Mouse (Mus musculus) intestine, embryonic 16.5 days (tissue): ENCODE data around the gene Tbc1d8b. TPM values are rescaled to one million over a fixed set of nuclear protein-coding genes. Genes with fewer than 3 reads are reported as not detected.
A peak's percentile ranks its signal among the peaks of the same experiment; 100 is the strongest.
"Not testable (repeated sequence)": the region's sequence is repeated elsewhere in the genome, so short reads cannot be mapped to it uniquely, and the experiment has no call there.

ENCODE experiments used
- ATAC-seq: fragments of 200-750 bp; cut with Nextera tagmentation; 2 replicates; pipeline ENCODE4 v1.8.0; 2017; ENCODE audit warnings: moderate TSS enrichment, moderate library complexity
- H3K27ac ChIP-seq: fragments of 300-500 bp; sonication (generic); 2 replicates; pipeline ENCODE4 v1.5.1; 2014; ENCODE audit warnings: mild to moderate bottlenecking, low read length
- H3K27me3 ChIP-seq: fragments of 300-500 bp; sonication (generic); replicated peaks from 2 replicates; pipeline ENCODE4 v1.6.1; 2014; ENCODE audit warnings: low read length, control low read depth, mixed read lengths; ENCODE audit not compliant: control insufficient read depth, insufficient read depth
- H3K36me3 ChIP-seq: fragments of 300-500 bp; sonication (generic); 2 replicates; pipeline ENCODE4 v1.6.1; 2014; ENCODE audit warnings: low read length, control low read depth; ENCODE audit not compliant: control insufficient read depth, insufficient read depth
- H3K4me1 ChIP-seq: fragments of 300-500 bp; sonication (generic); 2 replicates; pipeline ENCODE4 v1.6.1; 2014; ENCODE audit warnings: low read length, control low read depth, mixed read lengths; ENCODE audit not compliant: control insufficient read depth, insufficient read depth
- H3K4me2 ChIP-seq: fragments of 300-500 bp; sonication (generic); 2 replicates; pipeline ENCODE4 v1.6.1; 2014; ENCODE audit warnings: low read depth, low read length, control low read depth
- H3K4me3 ChIP-seq: fragments of 300-500 bp; sonication (generic); 2 replicates; pipeline ENCODE4 v1.5.1; 2014; ENCODE audit warnings: mild to moderate bottlenecking, low read length
- H3K9ac ChIP-seq: fragments of 300-500 bp; sonication (generic); 2 replicates; pipeline ENCODE4 v1.6.1; 2014; ENCODE audit warnings: low read depth, low read length
- H3K9me3 ChIP-seq: fragments of 300-500 bp; sonication (generic); 2 replicates; pipeline ENCODE4 v1.6.1; 2016; ENCODE audit warnings: low read length, control low read depth; ENCODE audit not compliant: control insufficient read depth
- WGBS: fragments of 180-500 bp; shearing (Covaris S2); extraction: QIAGEN DNeasy Blood & Tissue Kit; methylation state at CpG from one replicate; pipeline ENCODE4 v1.1.7; 2014; 5-methylcytosine and 5-hydroxymethylcytosine counted together
- polyA plus RNA-seq: library from polyadenylated mRNA; unstranded; fragments of >200 nt; fragmentation: Nextera tagmentation; extraction: Ambion mirVana; gene quantifications from 2 replicates; pipeline ENCODE4 v1.2.1, GENCODE M21; 2015

Gene Tbc1d8b
- polyA plus RNA-seq, 1 experiment from 2014 or later, result 2.6 TPM

DNA sequence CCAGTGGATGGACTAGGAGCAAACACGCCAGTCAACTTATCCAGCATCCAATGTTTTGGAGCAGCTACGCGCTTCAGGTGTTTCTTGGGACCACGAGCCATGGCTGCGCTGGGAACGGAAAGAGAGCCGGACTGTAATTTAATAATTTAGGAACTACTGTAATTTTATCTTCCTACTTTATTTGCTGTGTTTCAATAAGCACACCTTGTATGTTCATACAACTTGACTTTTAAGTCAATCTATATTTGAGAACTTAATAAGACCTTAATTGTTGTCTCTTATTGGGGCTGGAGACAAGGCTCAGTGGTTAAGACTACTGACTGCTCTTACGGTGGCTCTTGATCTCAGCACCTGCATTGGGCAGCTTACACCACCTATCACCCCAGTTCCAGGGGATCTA is 29.6 kb downstream of the Tbc1d8b start, which contains the start of gene Gm15013:
TSS of gene Gm15013 (minus strand) at position 101 of the 400 bp plus-strand sequence.
- Histone ChIP-seq H3K4me1 (no peaks in the 10 kb centered on the region), H3K9me3 (no peaks in the 10 kb centered on the region), H3K36me3 (no peaks in the 10 kb centered on the region), H3K9ac (no peak within 1 kb of the TSS), H3K4me3 (no peak within 1 kb of the TSS), H3K27me3 (no peaks in the 10 kb centered on the region), H3K4me2 (no peak within 1 kb of the TSS), H3K27ac (no peak within 1 kb of the TSS)
- WGBS, result 93% methylated on average over 8 of the region's 8 CpGs
- no peak for ATAC-seq

DNA sequence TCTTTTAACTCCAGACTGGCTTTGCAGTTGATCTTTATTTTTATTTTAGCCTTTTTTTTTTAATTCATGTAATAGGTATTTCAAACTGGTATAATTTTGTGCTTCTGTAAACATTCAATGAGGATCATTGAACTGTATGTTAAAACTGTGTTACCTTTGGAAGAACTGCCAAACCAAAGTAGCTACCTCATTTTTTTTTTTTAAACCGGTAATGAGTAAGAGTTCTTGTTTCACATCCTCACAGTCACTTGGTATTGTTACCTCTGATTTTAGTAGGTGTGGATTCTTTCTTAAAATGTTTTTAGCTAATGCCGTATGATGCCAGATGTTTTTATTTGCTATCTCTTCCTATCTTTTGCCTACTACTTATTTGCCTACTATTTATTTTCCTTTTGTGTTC is 37.6 kb downstream of the Tbc1d8b start:
- Histone ChIP-seq H3K27ac (no peak overlapping the region), H3K9ac (no peak overlapping the region), H3K27me3 (no peaks in the 10 kb centered on the region), H3K4me1 (no peaks in the 10 kb centered on the region), H3K4me3 (no peak overlapping the region), H3K9me3 (no peaks in the 10 kb centered on the region), H3K36me3 (no peaks in the 10 kb centered on the region), H3K4me2 (no peak overlapping the region)
- ATAC-seq, result no peak
- 92% methylated on average over 2 of the region's 2 CpGs for WGBS

DNA sequence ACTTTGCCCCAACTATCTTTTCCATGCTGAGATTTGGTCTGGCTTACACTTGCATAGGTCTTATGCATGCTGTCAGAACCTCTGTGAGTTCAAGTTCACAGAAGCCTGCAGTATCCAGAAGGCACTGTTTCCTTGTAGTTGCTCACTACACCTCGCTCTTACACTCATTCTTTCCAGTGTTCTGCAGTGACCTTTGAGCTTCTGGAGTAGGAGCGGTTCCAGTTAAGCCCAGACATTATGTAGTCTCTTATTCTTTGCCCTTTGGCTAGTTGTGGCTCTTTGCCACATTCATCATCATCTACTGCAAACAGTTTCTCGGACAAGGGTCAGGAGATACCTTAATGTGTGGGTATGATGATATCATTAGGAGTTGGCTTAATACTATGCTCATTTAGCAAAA is 45.7 kb downstream of the Tbc1d8b start:
- no peak overlapping the region for H3K27ac ChIP-seq
- peak; percentile 44; the same call in 1 of the 2 replicates for ATAC-seq
- H3K27me3 ChIP-seq, result no peaks in the 10 kb centered on the region
- H3K4me3 ChIP-seq, result no peak overlapping the region
- H3K4me2 ChIP-seq, result no peak overlapping the region
- no peaks in the 10 kb centered on the region for H3K4me1 ChIP-seq
- WGBS, result 86% methylated on average over 3 of the region's 3 CpGs
- H3K9me3 ChIP-seq, result no peaks in the 10 kb centered on the region
- no peaks in the 10 kb centered on the region for H3K36me3 ChIP-seq
- H3K9ac ChIP-seq, result no peak overlapping the region

GRCm38 (mm10) chrX:139737066-139737465 is 52.3 kb downstream of the Tbc1d8b start:
- no peak overlapping the region for H3K4me2 ChIP-seq
- H3K4me1 ChIP-seq, result no peaks in the 10 kb centered on the region
- H3K27ac ChIP-seq, result no peak overlapping the region
- no peak for ATAC-seq
- H3K27me3 ChIP-seq, result no peaks in the 10 kb centered on the region
- no peaks in the 10 kb centered on the region for H3K9me3 ChIP-seq
- WGBS, result 89% methylated on average over 5 of the region's 5 CpGs
- no peak overlapping the region for H3K4me3 ChIP-seq
- no peaks in the 10 kb centered on the region for H3K36me3 ChIP-seq
- H3K9ac ChIP-seq, result no peak overlapping the region

GRCm38 (mm10) chrX:139751855-139752254 is 67.1 kb downstream of the Tbc1d8b start:
- Histone ChIP-seq H3K4me3 (no peak overlapping the region), H3K4me1 (no peaks in the 10 kb centered on the region), H3K27me3 (no peaks in the 10 kb centered on the region), H3K27ac (no peak overlapping the region), H3K9me3 (no peaks in the 10 kb centered on the region), H3K36me3 (no peaks in the 10 kb centered on the region), H3K4me2 (no peak overlapping the region), H3K9ac (no peak overlapping the region)
- 4% methylated on average over 1 of the region's 1 CpGs for WGBS
- ATAC-seq, result no peak

GRCm38 (mm10) chrX:139758634-139759033 is 73.8 kb downstream of the Tbc1d8b start:
- not testable (repeated sequence) for H3K4me3 ChIP-seq, H3K4me1 ChIP-seq, H3K9ac ChIP-seq, H3K27me3 ChIP-seq, ATAC-seq, H3K9me3 ChIP-seq, H3K4me2 ChIP-seq, H3K27ac ChIP-seq, H3K36me3 ChIP-seq
- 84% methylated on average over 3 of the region's 3 CpGs for WGBS

DNA sequence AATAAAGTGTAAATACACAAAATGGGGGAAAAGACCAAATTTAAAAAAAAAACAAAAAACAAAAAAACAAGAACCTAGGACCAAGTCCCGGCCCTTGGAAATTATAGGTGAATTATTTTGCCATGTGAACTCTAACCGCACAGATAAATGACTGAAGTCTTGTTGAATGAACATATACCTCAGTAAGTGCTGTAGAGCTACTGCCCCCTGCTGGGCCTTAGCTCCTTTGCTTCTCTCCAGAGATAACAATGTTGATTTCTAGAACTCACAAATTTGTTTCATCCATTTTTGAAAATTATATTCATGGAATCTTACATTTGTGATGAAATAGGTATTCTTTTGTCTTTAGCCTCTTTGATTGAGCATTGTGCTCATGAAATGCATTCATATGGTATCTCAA is 77.8 kb downstream of the Tbc1d8b start:
- Histone ChIP-seq H3K27ac (no peak overlapping the region), H3K9me3 (no peaks in the 10 kb centered on the region), H3K4me3 (no peak overlapping the region), H3K4me2 (no peak overlapping the region), H3K9ac (no peak overlapping the region), H3K27me3 (no peaks in the 10 kb centered on the region), H3K4me1 (no peaks in the 10 kb centered on the region), H3K36me3 (no peaks in the 10 kb centered on the region)
- ATAC-seq, result no peak
- WGBS, result 67% methylated on average over 2 of the region's 2 CpGs

DNA sequence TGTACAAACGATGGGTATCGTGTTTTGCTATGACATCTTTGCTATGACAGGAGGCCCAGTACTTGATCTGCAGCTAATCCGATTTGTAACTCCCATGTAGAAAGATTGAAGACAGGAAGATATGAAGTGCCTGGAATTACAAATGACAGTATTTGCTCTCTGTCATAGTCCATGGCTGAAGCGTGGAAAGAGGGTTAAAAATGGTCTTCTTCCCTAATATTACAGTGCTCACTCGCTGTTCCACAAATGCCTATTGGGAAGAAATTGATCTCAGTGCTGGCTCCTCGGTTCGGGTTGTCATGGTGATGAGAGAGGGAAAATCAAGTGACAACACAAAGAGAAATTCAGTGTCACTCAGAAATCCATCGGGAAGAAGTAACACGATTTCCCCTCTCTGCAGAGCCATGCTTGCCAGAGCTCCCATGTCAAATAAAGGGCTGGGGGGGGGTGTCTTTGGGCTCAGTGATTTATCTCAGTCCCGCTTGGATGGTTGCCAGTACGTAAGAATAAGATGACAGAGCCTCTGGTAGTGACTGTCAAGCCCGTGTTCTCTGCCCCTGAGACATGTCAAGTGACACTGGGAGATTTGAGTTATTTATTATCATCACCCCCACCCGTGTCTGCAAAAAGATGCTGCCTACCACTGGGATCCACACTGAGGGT is 85.3 kb downstream of the Tbc1d8b start:
- no peak for ATAC-seq
- H3K27ac ChIP-seq, result no peak overlapping the region
- peaks cover 3% of the 10 kb centered on the region; the same call in 1 of the 2 replicates for H3K4me1 ChIP-seq
- no peak overlapping the region for H3K4me2 ChIP-seq
- H3K9ac ChIP-seq, result no peak overlapping the region
- no peaks in the 10 kb centered on the region; the same call in 1 of the 2 replicates for H3K27me3 ChIP-seq
- H3K36me3 ChIP-seq, result no peaks in the 10 kb centered on the region
- H3K9me3 ChIP-seq, result no peaks in the 10 kb centered on the region
- 73% methylated on average over 13 of the region's 13 CpGs for WGBS
- H3K4me3 ChIP-seq, result no peak overlapping the region

DNA sequence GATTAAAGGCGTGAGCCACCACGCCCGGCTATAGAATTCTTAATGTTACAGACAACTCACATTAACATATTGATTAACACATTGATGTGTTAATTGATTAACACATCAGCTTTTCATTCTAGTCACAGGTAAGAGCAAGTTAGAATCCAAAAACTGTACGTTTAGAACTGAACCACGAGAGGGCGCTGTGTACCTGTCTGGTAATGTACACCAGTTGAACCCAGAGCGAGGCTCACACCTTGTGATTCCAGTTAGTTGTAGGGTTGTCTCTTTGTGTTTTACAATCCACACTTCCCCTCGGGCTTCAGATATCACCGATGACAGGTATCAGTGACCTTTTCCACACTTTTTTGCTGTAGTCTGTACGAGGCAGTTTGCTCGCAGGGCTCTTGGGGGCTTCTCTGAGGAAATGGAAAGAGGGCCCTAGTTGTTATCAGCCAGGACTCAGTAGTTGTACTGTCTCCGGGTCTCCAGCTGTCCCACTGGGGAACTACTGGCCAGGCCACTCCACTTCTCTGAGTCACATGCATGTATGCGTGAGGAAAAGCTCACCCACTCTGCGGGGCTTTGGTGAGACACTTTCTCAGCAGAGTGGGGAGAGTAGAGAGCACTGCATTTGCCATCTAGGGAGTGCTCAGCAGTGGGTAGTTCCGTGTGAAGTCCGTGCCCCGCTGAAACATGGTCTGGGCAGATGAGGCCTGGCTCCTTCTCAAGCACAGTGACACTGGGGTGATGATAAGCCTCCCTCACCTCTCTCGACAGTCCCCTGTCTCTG is 89.7 kb downstream of the Tbc1d8b start:
- WGBS, result 31% methylated on average over 18 of the region's 18 CpGs
- H3K9me3 ChIP-seq, result no peaks in the 10 kb centered on the region
- no peak overlapping the region for H3K4me2 ChIP-seq
- ATAC-seq, result peak; percentile 63
- no peaks in the 10 kb centered on the region; the same call in 1 of the 2 replicates for H3K27me3 ChIP-seq
- no peak overlapping the region for H3K27ac ChIP-seq
- no peaks in the 10 kb centered on the region for H3K36me3 ChIP-seq
- H3K4me3 ChIP-seq, result no peak overlapping the region
- no peak overlapping the region for H3K9ac ChIP-seq
- H3K4me1 ChIP-seq, result peaks cover 4% of the 10 kb centered on the region; the same call in 1 of the 2 replicates
